Mouse (Mus musculus): Measurements from ENCODE around the gene Hbq1b. TPM values are rescaled to one million over a fixed set of nuclear protein-coding genes. Genes with fewer than 3 reads are reported as not detected.

Hbq1b gene
- polyA plus RNA-seq (2015; fragmentation: Nextera tagmentation; extraction: Ambion mirVana) = 0.58 and 1.7 TPM in 2 replicates

DNA sequence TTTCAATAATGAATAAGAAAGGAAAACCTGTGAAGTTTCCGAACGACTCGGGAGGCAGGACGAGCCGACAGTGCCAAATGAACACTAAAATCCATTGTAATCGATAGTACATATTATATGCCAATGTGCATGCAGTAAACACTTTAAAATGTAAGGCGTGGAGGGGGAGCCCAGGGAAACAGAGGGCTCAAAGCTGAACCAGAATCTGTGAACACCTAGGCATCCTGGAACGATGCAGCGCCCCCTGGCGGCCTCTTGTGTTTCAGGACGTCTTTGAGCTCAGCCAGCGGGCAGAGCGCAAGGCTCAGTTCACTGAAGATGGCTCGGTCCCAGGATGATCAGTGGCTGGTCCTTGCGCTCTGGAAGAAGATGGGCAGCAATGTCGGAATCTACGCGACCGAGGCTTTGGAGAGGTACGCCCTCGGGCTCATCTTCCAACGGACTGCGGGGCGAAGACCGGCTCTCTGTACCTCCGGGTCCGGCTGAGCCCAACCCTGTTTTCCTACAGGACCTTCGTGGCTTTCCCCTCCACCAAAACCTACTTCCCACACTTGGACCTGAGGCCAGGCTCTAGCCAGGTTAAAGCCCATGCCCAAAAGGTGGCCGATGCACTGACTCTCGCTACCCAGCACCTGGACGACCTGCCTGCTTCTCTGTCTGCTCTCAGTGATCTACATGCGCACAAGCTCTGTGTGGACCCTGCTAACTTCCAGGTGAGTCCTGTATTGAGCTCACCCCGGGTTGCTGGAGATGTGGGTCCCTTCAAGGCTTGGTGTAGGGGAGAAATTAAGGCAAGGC lies at the start of gene Hbq1b:
Gene Hbq1b, plus strand, starts transcription at position 271 of the 798 bp plus-strand sequence.

DNA sequence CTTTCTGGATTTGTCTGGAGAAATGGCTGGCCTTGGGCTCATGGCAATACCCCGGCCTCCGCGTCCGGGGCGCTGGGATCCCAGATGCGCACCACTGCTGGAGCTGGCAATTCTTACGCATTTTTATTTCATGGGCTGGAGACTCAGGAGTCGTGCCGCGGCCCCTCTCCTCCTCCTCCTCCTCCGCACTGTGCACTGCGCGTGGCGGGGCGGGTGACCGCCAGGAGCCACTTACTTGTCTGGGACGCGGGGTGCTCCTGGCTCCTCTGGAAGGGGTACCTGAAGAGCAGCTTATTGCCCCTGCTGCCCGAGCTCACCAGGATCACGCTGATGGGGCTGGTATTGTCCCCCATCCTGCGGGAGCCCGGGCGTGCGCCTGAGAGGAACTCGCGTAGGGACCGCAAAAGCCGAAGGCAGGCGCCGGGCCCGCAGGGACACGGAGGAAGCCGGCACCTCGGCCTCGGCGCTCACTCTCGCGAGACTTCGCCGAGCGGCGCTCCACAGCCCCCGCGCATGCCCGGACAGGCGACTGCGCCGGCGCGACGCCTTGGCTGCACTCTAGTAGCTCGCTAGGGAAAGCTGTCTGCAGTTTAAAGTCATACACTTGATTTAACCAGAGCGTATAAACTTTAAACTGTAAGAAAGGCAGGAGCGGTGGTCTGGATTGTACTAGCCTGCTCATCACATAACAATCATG lies 19.4 kb upstream of the Hbq1b start, which contains the start of gene Nprl3:
Gene Nprl3, minus strand, starts transcription at position 520 of the 697 bp plus-strand sequence.

DNA sequence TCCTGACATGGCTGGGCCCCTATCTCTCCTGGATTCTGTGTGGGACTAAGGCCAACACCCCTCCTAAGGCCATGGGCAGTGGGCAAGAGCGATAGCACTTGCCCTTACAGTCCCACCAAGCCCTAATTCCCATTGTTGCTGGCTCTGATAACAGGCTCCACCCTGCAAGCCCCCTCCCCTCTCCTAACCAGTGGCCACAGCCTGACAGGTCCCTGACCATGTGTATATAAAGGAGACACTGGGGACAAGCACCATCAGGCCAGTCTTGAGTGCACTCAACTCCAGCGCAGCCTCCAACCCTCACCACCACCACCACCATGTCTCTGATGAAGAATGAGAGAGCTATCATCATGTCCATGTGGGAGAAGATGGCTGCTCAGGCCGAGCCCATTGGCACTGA lies 10.4 kb upstream of the Hbq1b start, which contains the start of gene Hba-x:
Gene Hba-x, plus strand, starts transcription at position 54 of the 400 bp plus-strand sequence.

DNA sequence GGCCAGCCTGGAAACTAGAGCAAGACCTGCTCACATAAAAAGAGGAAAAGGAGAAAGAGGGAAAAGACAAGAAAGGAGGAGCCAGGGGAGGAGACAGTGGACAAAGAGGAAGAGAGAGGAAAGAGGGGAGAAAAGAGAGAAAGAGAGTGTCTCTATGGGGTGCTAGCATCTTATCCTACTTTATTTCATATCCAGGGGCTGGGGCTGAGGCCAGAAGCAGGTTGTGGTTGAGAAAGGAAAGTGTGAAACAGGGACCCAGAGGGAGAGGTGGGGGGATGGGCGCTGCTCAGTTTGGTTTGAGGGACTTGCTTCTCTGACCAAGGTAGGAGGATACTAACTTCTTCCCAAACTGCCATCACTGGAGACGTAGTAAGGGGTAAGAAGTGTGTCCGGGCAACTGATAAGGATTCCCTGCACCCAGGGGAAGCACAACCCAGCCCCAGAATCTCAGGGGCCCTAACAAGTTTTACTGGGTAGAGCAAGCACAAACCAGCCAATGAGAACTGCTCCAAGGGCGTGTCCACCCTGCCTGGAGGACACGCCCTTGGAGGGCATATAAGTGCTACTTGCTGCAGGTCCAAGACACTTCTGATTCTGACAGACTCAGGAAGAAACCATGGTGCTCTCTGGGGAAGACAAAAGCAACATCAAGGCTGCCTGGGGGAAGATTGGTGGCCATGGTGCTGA lies 3.5 kb upstream of the Hbq1b start, which contains the start of gene Hba-a1:
Gene Hba-a1, plus strand, starts transcription at position 421 of the 687 bp plus-strand sequence.

DNA sequence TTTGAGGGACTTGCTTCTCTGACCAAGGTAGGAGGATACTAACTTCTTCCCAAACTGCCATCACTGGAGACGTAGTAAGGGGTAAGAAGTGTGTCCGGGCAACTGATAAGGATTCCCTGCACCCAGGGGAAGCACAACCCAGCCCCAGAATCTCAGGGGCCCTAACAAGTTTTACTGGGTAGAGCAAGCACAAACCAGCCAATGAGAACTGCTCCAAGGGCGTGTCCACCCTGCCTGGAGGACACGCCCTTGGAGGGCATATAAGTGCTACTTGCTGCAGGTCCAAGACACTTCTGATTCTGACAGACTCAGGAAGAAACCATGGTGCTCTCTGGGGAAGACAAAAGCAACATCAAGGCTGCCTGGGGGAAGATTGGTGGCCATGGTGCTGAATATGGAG lies 9.4 kb downstream of the Hbq1b start, which contains the start of gene Hba-a2:
Gene Hba-a2, plus strand, starts transcription at position 287 of the 400 bp plus-strand sequence.

DNA sequence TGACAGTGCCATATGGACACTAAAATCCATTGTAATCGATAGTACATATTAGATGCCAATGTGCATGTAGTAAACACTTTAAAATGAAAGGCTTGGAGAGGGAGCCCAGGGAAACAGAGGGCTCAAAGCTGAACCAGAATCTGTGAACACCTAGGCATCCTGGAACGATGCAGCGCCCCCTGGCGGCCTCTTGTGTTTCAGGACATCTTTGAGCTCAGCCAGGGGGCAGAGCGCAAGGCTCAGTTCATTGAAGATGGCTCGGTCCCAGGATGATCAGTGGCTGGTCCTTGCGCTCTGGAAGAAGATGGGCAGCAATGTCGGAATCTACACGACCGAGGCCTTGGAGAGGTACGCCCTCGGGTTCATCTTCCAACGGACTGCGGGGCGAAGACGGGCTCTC lies 13.1 kb downstream of the Hbq1b start, which contains the start of gene Hbq1a:
Gene Hbq1a, plus strand, starts transcription at position 205 of the 400 bp plus-strand sequence.

Other genes starting within 250 kb of the Hbq1b start
- gene Il9r, start 86.7 kb upstream of the Hbq1b start, polyA plus RNA-seq (2015; fragmentation: Nextera tagmentation; extraction: Ambion mirVana) = 0.10 TPM in 1 of 2 replicates, not detected in the other
- 28.1 and 28.8 TPM in 2 replicates for gene Snrnp25, start 81.5 kb upstream of the Hbq1b start, polyA plus RNA-seq (2015; fragmentation: Nextera tagmentation; extraction: Ambion mirVana)
- 63.6 and 70.8 TPM in 2 replicates for gene Rhbdf1, start 64.7 kb upstream of the Hbq1b start, polyA plus RNA-seq (2015; fragmentation: Nextera tagmentation; extraction: Ambion mirVana)
- gene Mpg, start 60.5 kb upstream of the Hbq1b start, polyA plus RNA-seq (2015; fragmentation: Nextera tagmentation; extraction: Ambion mirVana) = 20.0 and 25.8 TPM in 2 replicates
- gene Nprl3, start 19.3 kb upstream of the Hbq1b start, polyA plus RNA-seq (2015; fragmentation: Nextera tagmentation; extraction: Ambion mirVana) = 28.2 and 30.8 TPM in 2 replicates
- 0.87 and 2.7 TPM in 2 replicates for gene Hba-x, start 10.6 kb upstream of the Hbq1b start, polyA plus RNA-seq (2015; fragmentation: Nextera tagmentation; extraction: Ambion mirVana)
- 4,399 and 13,070 TPM in 2 replicates for gene Hba-a1, start 3.5 kb upstream of the Hbq1b start, polyA plus RNA-seq (2015; fragmentation: Nextera tagmentation; extraction: Ambion mirVana)
- 10,427 and 30,164 TPM in 2 replicates for gene Hba-a2, start 9.5 kb downstream of the Hbq1b start, polyA plus RNA-seq (2015; fragmentation: Nextera tagmentation; extraction: Ambion mirVana)
- 1.2 TPM in 1 of 2 replicates, not detected in the other for gene Hbq1a, start 13.1 kb downstream of the Hbq1b start, polyA plus RNA-seq (2015; fragmentation: Nextera tagmentation; extraction: Ambion mirVana)
- 6.8 and 7.2 TPM in 2 replicates for gene Sh3pxd2b, start 60.9 kb downstream of the Hbq1b start, polyA plus RNA-seq (2015; fragmentation: Nextera tagmentation; extraction: Ambion mirVana)
- 27.4 and 33.6 TPM in 2 replicates for gene Ubtd2, start 168.4 kb downstream of the Hbq1b start, polyA plus RNA-seq (2015; fragmentation: Nextera tagmentation; extraction: Ambion mirVana)
- 0.98 and 1.1 TPM in 2 replicates for gene Efcab9, start 245.1 kb downstream of the Hbq1b start, polyA plus RNA-seq (2015; fragmentation: Nextera tagmentation; extraction: Ambion mirVana)
- 2.5 and 3.8 TPM in 2 replicates for gene Stk10, start 246.3 kb downstream of the Hbq1b start, polyA plus RNA-seq (2015; fragmentation: Nextera tagmentation; extraction: Ambion mirVana)